Mouse (Mus musculus) layer of hippocampus, adult 9-11 months (tissue): ENCODE results near the gene Nrm.

Source experiments
- DNase-seq: peaks from one replicate; pipeline ENCODE4 v3.0.0; 2022

The Nrm gene

DNA sequence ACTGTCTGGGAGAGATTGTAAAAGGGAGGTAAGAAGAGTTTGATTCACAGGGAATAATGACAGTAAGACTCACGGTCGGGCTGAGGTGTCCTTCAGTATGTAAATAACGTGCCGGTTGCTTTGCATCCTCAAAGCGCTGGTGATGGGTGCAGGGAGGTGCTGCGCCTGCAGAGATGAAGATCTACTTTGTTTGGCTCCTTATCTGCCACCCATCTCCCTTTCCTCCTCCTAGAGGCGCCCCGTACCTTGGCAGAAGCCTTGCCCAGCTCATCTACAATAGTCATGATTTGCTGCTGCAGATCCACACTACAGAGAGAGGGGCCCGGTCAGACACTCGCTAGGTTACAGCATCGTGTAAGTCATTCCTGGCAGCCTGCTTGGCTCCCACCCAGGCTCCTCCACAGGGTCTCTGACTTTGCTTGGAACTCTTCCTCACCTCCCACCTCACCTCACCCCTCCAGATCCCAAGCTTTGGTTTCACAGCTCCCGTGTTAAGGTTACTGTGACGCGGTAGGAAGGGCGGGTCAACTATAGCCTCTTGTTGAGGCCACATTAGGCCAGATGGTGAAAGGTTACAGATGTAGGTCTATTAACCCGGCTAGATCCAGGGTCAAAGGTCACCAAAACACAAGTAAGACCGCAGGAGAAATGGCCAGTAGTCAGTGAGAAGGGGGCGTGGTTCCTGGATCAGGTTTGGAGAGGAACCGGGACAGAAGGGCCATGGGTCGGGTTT is 48.2 kb downstream of the Nrm start:
- DNase-seq, result no peak

DNA sequence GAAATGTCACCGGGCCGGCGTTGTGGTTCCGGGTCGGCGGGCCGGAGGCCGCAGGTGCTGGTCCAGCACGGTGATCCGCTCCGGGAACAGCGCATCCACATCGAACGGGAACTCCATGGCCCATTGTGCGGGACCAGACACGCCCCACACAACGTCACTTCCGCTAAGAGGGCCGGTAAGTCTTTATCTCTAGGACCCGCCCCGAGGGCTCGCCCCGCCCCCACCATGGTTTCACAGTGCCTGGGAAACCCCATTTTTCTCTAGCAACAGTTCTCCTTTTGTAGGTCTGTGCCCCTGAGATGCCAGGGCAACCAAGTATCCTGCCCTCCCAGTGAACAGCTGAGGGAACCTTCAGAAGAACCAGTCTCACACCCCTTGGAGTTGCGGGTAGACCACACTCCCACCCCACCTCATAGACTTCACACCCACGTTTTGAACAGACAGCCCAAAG is 48.8 kb downstream of the Nrm start, which contains the start of gene Atat1:
Gene Atat1 (minus strand): TSS at position 157 of the 451 bp plus-strand sequence.
- peak; percentile 96 for DNase-seq

DNA sequence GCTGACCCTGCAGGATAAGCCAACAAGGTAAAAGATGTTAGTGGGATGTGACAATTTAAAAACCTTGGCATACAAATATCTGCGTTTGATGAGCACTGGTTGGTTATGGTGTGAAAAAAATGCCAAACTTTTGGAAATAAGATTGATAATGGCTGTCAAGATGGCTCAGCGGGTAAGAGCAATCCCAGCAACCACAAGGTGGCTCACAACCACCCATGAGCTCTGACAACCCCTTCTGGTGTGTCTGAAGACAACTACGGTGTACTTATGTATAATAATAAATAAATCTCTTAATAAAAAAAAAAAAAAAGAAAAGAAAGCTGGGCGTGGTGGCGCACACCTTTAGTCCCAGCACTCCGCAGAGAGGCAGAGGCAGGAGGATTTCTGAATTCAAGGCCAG is 53.9 kb downstream of the Nrm start:
- no peak for DNase-seq
